Mouse (Mus musculus): ENCODE results near the gene Olfr90.

- TF ChIP-seq CTCF (IDR thresholded peaks at IDR 0.05; ENCODE audit: extremely low read depth, insufficient read length, insufficient replicate concordance, low read depth, low read length) = no peak
- TF ChIP-seq POLR2A (IDR thresholded peaks at IDR 0.05; ENCODE audit: low read depth, low read length) = no peak
Measured at GRCm38 (mm10) chr17:37098178-37098577, 9.9 kb upstream of the Olfr90 start, which contains the start of gene Olfr91.

Measured in small intestine, adult 2 months (tissue).